Mouse (Mus musculus) CH12F3 (cell line): ENCODE measurements around the gene Fgf9.

Source experiments
- in situ Hi-C: fragments of 300-500 bp; cut with MboI; formaldehyde crosslinking; loops from 2 replicates; pipeline ENCODE4 v1.14.3; 2020; ENCODE audit warnings: low sequenced_read_pairs

Fgf9 gene

DNA sequence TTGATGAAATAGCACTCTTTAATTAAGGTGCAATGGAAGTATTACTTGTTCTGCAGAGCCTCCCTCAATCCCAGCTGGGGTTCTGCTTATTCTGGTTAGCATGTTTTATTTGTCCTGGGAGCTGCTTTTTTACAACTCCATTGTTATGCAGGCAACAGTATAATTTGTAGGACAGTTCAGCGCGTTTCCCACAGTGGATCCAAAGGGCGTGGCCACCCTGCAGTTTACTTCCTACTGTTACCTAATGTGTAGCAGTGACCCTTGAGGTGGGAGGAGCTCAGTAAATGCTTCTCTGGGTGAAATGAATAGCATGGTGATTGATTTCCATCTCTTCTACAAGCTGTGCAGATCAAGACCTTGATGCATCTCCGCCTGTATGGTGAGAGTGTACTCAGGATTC lies 17.0 kb downstream of the Fgf9 start:
- in situ Hi-C loops: no loop called here

GRCm38 (mm10) chr14:58089486-58089885 lies 19.1 kb downstream of the Fgf9 start:
- in situ Hi-C loops: no loop called here

DNA sequence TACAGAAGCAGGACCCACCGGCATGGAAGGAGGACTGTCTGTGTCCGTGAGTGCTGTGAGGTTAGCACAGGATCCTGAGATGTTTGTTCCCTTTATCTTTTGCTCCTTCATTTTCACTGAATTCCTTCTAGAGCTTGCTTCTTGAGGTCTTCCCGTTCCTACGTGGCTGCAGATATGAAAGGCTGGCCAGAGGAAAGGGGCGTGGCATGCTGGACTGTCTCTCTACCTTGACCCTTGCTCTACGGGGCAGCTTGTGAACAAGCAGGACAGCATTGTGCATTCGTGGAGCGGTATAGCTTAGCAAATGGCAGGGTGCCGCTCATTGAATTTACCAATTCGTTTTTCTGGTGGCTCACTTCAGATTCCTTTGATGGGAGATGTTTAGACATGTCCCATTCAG lies 21.0 kb downstream of the Fgf9 start:
- in situ Hi-C loops: no loop called here

- in situ Hi-C loops: no loop called here
Measured at GRCm38 (mm10) chr14:58099599-58099998, 29.3 kb downstream of the Fgf9 start.

DNA sequence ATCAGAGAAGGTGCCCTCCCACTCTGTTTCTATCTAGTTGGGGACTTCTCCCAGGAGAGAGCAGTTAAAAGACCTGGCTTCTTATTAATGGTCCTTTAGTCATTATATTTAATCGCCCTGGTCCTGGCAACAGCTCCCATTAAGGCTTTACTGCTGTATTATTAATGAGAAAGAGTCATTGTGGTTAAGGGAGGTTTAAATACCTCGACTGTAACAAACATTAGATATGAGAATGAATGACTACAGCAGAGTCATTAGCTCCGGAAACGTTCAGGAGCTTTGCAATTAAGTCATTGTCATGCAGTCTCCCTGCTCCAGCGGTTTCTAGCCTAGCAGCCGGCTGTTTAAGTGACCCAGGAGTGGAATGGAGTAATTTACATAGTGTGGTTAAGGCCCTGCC lies 31.0 kb downstream of the Fgf9 start:
- in situ Hi-C loops: no loop called here

DNA sequence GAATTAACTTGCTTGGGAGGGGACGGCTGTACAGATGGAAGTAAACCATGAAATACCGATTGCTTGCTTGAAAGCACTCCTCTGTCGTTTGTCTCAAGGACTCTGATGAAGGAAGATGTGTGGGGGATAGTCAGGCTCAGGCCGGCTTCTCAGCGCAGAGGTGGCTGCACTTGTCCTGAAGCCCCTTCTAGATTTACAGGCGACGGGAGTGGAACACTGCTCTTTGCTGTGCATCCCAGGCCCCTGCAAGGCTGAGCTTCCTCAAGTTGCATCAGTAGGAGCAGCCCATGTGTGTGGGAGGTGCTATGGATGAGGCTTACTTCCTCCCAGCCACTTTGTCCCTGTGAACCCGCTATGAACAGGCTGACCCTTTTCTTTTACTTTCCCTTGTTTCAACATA lies 33.9 kb downstream of the Fgf9 start:
- in situ Hi-C loops: no loop called here

DNA sequence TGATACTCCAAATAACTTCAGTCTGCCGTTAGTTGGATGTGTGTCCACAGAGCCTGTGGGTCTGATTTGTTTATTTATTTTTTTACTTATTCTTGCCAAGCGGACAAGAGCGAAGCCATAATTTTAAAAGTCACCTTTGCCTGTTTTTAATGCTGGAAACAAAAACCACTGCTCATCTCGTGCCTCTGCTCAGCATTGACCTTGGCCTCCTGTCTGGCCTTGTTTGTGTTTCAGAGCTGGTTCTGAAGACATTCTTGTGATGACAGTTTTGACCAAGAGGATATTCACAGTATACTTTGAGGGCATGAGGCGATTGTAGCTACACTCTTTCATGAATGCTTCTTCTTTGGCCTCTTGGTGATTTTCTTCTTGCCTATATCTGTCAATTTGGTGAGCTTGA lies 35.2 kb downstream of the Fgf9 start:
- in situ Hi-C loops: no loop called here

DNA sequence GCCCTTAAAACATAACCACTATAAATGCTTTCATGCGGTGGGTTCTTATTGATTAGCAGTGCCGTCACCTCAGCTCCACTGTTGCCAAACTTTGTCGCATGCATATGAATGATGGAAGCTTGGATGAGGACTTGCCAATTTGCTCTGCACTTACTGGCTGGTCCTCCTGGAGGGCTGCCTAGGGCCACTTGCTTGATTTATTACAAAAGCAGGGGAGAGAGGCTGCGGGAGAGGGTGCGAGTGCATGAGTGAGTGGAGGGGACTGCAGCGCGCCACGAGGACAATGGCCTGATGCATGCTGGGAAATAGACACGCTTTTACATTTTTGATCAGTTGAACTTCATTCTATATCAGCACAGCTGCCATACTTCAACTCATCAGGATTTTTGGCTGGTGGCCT lies 39.3 kb downstream of the Fgf9 start:
- in situ Hi-C loops: no loop called here

- in situ Hi-C loops: no loop called here
Measured at GRCm38 (mm10) chr14:58111562-58111961, 41.2 kb downstream of the Fgf9 start.

GRCm38 (mm10) chr14:58112341-58112740 lies 42.0 kb downstream of the Fgf9 start:
- in situ Hi-C loops: no loop called here

DNA sequence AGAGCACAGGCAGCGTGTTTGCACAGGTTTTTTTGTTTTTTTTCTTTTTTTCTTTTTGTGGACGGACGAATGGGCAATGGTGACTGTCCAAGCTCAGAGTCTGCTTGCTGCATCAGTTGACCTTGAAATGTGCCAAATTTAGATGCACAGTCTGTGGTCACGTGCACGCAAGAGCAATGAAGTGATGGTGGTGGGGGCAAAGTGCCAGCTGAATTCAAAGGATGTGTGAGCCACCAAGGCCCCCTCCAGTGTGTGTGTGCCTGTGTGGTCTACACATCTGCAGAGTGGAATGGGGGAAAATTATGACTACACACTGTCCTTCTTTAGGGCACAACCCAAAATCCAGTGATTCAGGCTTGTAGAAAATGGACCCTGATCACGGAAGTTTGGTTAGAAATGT lies 42.8 kb downstream of the Fgf9 start:
- in situ Hi-C loops: no loop called here

GRCm38 (mm10) chr14:58114146-58114545 lies 43.8 kb downstream of the Fgf9 start:
- in situ Hi-C loops: no loop called here

- in situ Hi-C loops: no loop called here
Measured at GRCm38 (mm10) chr14:58124625-58125024, 54.3 kb downstream of the Fgf9 start.

DNA sequence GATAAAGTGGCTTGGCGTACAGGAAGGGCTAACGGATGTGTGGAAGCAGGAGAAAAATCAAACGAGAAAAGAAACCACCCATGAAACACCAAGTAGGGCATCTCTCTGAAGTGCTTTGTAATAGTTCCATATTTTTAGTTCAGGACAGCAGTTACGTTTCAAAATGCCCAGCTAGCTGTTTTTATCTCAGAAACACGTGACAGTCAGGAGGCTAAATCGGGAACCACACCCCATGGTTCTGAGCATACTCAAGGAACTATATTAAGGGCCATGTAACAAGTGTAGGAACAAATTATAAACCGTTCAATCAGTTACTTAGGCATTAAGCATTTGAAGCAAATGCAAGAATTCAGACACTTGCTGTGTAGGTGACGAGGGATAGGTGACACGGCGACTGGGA lies 56.2 kb downstream of the Fgf9 start:
- in situ Hi-C loops: no loop called here

- in situ Hi-C loops: no loop called here
Measured at GRCm38 (mm10) chr14:58139506-58140055, 69.2 kb downstream of the Fgf9 start.

DNA sequence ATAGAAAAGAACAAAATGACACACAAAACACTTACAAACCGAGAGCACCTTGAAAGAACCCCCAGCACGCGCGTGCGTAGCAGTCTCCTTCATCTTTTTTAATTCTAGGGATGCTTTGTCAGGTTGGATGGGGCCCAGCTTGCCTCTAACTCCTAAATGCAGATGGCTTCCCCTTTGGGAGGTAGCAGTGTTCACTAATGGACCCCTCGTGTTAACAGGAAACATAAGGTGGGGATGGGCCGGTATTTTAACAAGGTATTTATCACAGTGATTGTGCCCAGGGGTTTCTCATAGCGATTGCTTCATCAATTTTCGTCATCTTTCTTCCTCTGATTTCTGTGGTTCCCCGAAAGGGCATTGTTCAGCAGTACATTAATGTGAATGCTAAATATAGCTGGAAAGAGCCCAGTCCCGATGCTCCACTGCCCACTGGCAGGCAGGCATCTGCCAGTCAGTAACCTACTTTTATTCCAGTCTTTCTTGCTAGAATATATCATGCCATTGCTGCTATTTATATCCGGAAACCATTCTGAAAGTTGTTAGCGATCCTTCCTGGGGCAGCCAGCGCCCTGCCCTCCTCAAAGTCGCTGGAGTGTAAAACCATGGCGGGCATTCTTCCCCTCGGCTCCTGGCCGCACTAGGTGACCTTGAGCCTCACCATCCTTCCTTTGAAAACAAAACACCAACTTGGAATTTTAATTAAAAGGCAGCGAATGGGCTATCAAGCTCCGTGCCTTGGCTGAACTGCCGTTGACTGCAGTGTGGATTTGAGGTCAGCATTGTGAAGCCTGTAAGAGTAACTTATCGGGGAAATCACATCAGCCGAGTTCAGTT lies 79.5 kb downstream of the Fgf9 start:
- in situ Hi-C loops: no loop called here

DNA sequence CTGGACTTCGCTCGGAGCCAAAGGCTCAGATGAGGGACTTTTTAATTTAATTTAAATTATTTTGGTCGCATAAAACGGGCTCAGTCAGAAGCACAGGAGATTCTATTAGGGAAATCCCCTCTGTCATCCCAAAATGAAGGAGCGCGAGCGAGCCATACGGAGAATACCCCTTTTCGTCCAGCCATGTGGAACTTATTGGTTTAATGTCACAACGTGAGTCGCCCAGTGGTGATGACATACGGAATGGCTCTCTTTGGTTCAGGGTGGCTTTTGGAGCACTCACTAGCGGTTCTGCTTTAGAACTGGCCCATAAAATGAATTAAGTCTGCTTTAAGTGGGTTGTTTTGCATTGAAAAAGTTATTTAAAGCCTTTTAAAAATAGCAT lies 80.1 kb downstream of the Fgf9 start:
- in situ Hi-C loops: no loop called here

GRCm38 (mm10) chr14:58152110-58152509 lies 81.8 kb downstream of the Fgf9 start:
- in situ Hi-C loops: no loop called here

GRCm38 (mm10) chr14:58153470-58154416 lies 83.4 kb downstream of the Fgf9 start:
- in situ Hi-C loops: no loop called here

DNA sequence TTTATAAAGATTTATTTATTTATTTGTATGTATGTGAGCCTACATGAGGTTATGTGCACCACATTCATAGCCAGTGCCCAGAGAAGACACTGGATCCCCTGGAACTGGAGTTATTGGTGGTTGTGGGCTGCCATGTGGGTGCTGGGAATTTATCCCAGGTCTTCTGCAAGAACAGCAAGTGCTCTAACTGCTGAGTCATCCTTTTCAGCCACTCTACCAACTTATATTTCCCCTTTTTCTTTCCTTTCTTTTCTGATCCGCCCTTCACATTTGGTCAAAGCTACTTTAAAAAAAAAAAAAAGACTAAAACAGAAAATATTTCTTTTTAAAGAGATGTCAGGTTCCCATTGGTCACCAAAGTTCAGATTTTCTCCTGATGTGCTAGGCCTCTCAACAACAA lies 90.3 kb downstream of the Fgf9 start:
- in situ Hi-C loops: no loop called here
